Mouse (Mus musculus): ENCODE data around the gene Prkca.

GRCm38 (mm10) chr11:107929712-107930111, 414.0 kb downstream of the Prkca start:
- TF ChIP-seq CTCF (IDR thresholded peaks at IDR 0.05; ENCODE audit: low read depth) = no peak
- no peak for TF ChIP-seq EP300 (IDR thresholded peaks at IDR 0.05; ENCODE audit: low read depth)
